Mouse (Mus musculus): Measurements from ENCODE around the gene Abhd17b.

DNA sequence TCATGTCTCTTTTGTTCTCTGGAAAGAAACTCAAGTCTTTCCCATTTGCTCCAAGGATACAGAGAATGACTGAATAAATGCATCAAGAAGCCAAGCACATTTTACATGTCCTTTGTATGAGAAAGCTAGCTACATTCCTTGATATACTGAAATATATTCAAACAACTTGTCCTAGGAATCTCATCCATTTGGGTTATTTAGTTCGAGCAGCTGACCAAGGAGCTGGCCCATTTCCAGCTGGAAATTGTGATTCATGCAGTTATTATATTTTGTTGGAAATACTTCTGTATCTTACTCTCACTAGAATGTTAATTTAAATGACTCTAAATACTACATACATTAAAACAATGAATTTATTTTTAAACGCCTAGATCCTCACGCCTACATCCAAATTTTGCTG is 63.5 kb downstream of the Abhd17b start:
- TF ChIP-seq CTCF (IDR thresholded peaks at IDR 0.05; ENCODE audit: extremely low read depth, insufficient read depth, low read length), result no peak
- no peak for TF ChIP-seq POLR2A (IDR thresholded peaks at IDR 0.05; ENCODE audit: extremely low read depth, insufficient read depth, low read length)
